Mouse (Mus musculus): ENCODE data around the gene Lamb2. TPM values are rescaled to one million over a fixed set of nuclear protein-coding genes. Genes with fewer than 3 reads are reported as not detected.

Lamb2 gene
- total and polyA plus RNA-seq, 3 experiments: 0.58 to 0.84 TPM; not detected in 1

GRCm38 (mm10) chr9:108517931-108518332, 38.4 kb downstream of the Lamb2 start (continued):
- no peak for TF ChIP-seq POLR2AphosphoS5 (IDR thresholded peaks at IDR 0.05; ENCODE audit: borderline replicate concordance, low read depth, low read length)
- TF ChIP-seq USF2 (IDR thresholded peaks at IDR 0.05; ENCODE audit: borderline replicate concordance in 1 of 2, insufficient read depth in 1 of 2, low read depth in 1 of 2, low read length in 2 of 2): no peak
- TF ChIP-seq KAT2A (conservative IDR thresholded peaks at IDR 0.05; ENCODE audit: low read depth, low read length): peak; percentile 50
- peak; percentile 74 for TF ChIP-seq MAZ (IDR thresholded peaks at IDR 0.05; ENCODE audit: low read depth, low read length)
- no peak for TF ChIP-seq USF1 (IDR thresholded peaks at IDR 0.05; ENCODE audit: low read depth, low read length)
- peak; percentile 46 for TF ChIP-seq NELFE (IDR thresholded peaks at IDR 0.05; ENCODE audit: low read depth, low read length)
- TF ChIP-seq JUND (IDR thresholded peaks at IDR 0.05; ENCODE audit: low read depth, low read length): no peak
- TF ChIP-seq MYC (IDR thresholded peaks at IDR 0.05; ENCODE audit: low read depth, low read length): peak; percentile 83; the same call in 1 of the 2 replicates
- TF ChIP-seq POLR2A (IDR thresholded peaks at IDR 0.05; ENCODE audit: control insufficient read depth in 1 of 2, insufficient read depth in 1 of 2, low read depth in 1 of 2, low read length in 2 of 2, poor library complexity in 1 of 2): peak in 1 of 2 experiments; percentile 61; a peak in 2 of 4 replicates
- no peak for TF ChIP-seq ZC3H11A (IDR thresholded peaks at IDR 0.05; ENCODE audit: low read depth, low read length)
- peak; percentile 92 for TF ChIP-seq MXI1 (IDR thresholded peaks at IDR 0.05; ENCODE audit: low read depth, low read length)
- TF ChIP-seq SMC3 (IDR thresholded peaks at IDR 0.05; ENCODE audit: low read depth, low read length): 0 out of 2 replicates have a peak, but pooled peaks have one; percentile 11
- no peak for TF ChIP-seq TCF12 (IDR thresholded peaks at IDR 0.05; ENCODE audit: low read depth, low read length)
- TF ChIP-seq HCFC1 (IDR thresholded peaks at IDR 0.05; ENCODE audit: low read depth, low read length): peak; percentile 85
- no peak for TF ChIP-seq ZKSCAN1 (IDR thresholded peaks at IDR 0.05; ENCODE audit: low read depth, low read length)
- TF ChIP-seq CHD1 (IDR thresholded peaks at IDR 0.05; ENCODE audit: low read depth, low read length): peak; percentile 93; the same call in 1 of the 2 replicates

- Histone ChIP-seq H3K9ac (ENCODE audit: control insufficient read depth, low read depth, low read length, poor library complexity, severe bottlenecking) (no peak overlapping the region), H3K9me3 (replicated peaks; ENCODE audit: insufficient read depth, low read length) (no peaks in the 10 kb centered on the region), H3K27me3 (ENCODE audit: control insufficient read depth in 1 of 2, insufficient read depth in 2 of 2, low read length in 2 of 2) (no peaks in the 10 kb centered on the region), H3K4me1 (ENCODE audit: control insufficient read depth in 1 of 2, insufficient read depth in 2 of 2, low read length in 2 of 2) (peaks cover 6 to 13% of the 10 kb centered on the region in 2 experiments), H3K79me2 (ENCODE audit: control insufficient read depth, insufficient read depth, low read length, poor library complexity) (peaks cover 64% of the 10 kb centered on the region), H3K36me3 (ENCODE audit: control insufficient read depth in 1 of 2, insufficient read depth in 2 of 2, low read length in 2 of 2) (peaks cover 27 to 35% of the 10 kb centered on the region in 2 experiments), H3K27ac (ENCODE audit: control insufficient read depth, low read depth, low read length) (peak overlapping the region; percentile 20), H3K4me3 (ENCODE audit: control insufficient read depth in 1 of 2, insufficient read depth in 1 of 2, low read depth in 2 of 2, low read length in 2 of 2) (no peak overlapping the region)
- DNase-seq (ENCODE audit: low read depth, low spot score): peak; percentile 86
- peak; percentile 62 for TF ChIP-seq SIN3A (IDR thresholded peaks at IDR 0.05; ENCODE audit: low read length)
- TF ChIP-seq E2F4 (IDR thresholded peaks at IDR 0.05; ENCODE audit: borderline replicate concordance, low read depth, low read length): no peak
- peak; percentile 59 to 77 for TF ChIP-seq EP300 (IDR thresholded peaks at IDR 0.05; ENCODE audit: low read depth in 1 of 2, low read length in 2 of 2)
- peak; percentile 50; the same call in 1 of the 2 replicates for TF ChIP-seq MXI1 (IDR thresholded peaks at IDR 0.05; ENCODE audit: low read depth, low read length)
- TF ChIP-seq GATA1 (IDR thresholded peaks at IDR 0.05; ENCODE audit: low read depth, low read length): peak; percentile 93
- peak; percentile 66 for TF ChIP-seq ETS1 (IDR thresholded peaks at IDR 0.05; ENCODE audit: low read depth, low read length)
- TF ChIP-seq NELFE (IDR thresholded peaks at IDR 0.05; ENCODE audit: low read depth, low read length): no peak
- TF ChIP-seq RCOR1 (IDR thresholded peaks at IDR 0.05; ENCODE audit: low read depth, low read length): peak; percentile 84
Measured at GRCm38 (mm10) chr9:108521604-108522003, 42.1 kb downstream of the Lamb2 start.

Measured in MEL (cell line).